Mouse (Mus musculus): Measurements from ENCODE around the gene Qrfp.

DNA sequence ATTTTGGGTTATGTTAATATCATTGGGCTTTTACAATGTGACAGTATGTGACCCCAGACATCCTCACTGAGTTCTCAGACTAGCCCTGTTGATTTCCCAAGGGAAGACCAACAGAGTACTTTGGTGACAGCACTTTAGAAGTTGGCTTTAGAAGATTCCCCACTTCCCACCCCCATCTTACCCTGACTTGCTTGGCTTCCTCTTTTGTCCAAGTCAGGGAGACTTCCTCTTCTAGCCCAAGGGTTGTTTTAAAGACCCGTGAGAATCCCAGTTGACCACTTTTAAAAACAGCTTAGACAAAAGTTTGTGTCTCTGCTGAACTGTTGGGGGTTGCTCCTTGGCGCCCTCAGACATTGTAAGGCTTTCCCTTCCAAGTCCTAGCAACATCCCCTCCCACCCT is 47.1 kb downstream of the Qrfp start:
- TF ChIP-seq FLI1 (IDR thresholded peaks at IDR 0.05; ENCODE audit: low read length) (no peak), GATA1 (IDR thresholded peaks at IDR 0.05; ENCODE audit: borderline replicate concordance, low read length) (no peak)
